Mouse (Mus musculus): ENCODE measurements at regions not wholly inside any gene's neighbourhood (a gene's known extent, or its start where the extent isn't known, plus 50 kb on each side); places are given as distances from the start of the nearest gene placed in this dataset.
"Not testable (repeated sequence)": the region's sequence is repeated elsewhere in the genome, so short reads cannot be mapped to it uniquely, and the experiment has no call there.

DNA sequence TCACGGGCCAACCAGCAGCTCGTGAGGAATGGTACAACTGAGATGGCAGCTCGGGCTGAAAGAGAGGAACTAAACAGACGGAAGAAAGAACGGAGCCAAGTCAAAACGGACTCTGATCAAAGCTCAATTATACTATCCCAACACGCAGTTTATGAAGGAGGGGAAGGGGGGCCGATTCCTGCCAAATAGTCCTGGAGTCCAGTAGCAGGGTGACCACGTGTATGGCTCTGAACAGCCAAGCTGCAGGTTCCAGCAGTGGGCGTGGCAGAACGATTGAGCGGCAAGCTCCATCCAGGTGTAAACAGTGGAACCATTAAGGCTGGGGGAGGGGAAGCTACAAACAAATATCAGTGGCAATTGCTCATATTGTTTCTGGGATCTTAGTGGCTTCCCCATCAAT, 152.9 kb downstream of the Kcnrg start:
- TF ChIP-seq CTCF (conservative IDR thresholded peaks at IDR 0.05 in 1 of 2, IDR thresholded peaks at IDR 0.05 in 1 of 2; ENCODE audit: low read depth in 2 of 2, low read length in 2 of 2); MAFK (IDR thresholded peaks at IDR 0.05; ENCODE audit: insufficient replicate concordance, low read length): not testable (repeated sequence)

Data from CH12.LX (cell line).